Mouse (Mus musculus): ENCODE measurements at regions not wholly inside any gene's neighbourhood (a gene's known extent, or its start where the extent isn't known, plus 50 kb on each side); places are given as distances from the start of the nearest gene placed in this dataset.

- no peak for ATAC-seq
Observed at GRCm38 (mm10) chr9:23068101-23068791, 154.6 kb upstream of the Bmper start.

DNA sequence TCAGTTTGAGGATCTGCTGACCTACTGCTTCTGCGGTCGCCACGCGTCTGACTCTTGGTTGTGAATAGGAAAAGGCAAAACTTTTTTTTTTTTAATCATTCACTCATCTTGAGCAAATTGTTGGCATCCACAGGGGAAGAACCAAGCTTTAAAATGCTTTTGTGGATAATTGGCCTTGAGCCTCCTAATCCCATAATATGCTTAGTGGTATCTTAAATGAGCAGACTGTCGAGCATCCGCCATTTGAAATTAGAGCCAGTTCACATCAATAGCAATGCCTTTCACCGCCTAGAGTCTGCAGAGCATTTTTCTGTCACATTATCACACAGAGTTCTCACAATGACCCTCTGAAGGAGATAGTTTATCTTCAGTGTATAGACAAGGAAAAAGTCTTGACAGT, 153.7 kb upstream of the Bmper start:
- ATAC-seq: no peak

DNA sequence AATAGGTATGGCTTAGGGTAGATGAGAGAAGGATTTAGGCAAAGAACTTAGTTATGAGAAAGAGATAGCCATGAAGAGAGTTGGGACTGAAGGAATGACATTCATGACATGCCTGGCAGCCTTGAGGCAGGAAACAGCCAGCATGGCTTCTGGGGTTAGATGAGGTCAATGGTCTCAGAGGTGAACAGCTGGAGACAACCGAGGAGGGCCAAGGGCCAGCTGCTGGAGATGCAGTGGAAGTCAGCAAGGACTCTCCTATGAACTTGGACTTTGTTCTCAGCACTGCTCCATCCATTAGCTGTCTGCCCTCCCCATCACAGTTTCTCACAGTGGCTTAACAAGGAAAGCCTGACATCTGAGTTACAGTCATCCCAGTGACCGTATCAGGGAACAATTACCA, 151.9 kb upstream of the Bmper start:
- no peak for ATAC-seq

DNA sequence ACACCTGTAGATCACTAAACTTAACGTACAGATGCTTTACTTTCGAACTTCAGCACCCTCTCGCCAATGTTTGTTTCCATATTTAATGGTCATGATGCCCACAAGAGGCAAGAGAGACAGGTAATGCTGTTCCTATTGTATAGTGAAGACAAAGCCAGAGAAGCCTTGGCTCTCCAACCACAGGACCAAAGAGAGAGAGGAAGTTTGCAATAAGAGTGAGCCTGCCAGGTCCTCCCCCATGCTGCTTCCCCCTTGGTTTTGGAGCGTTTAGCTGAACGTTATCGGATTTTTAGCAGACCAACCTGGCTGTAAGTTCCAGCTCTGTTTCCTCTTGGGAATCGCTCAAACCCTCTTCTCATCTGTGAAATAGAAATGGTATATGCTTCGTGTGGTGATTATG, 150.1 kb upstream of the Bmper start:
- ATAC-seq: no peak

GRCm38 (mm10) chr9:23083562-23083961, 139.3 kb upstream of the Bmper start:
- ATAC-seq: no peak

- ATAC-seq: no peak
Observed at GRCm38 (mm10) chr9:23089339-23089738, 133.5 kb upstream of the Bmper start.

- ATAC-seq: no peak
Observed at GRCm38 (mm10) chr9:23097134-23097789, 125.6 kb upstream of the Bmper start.

DNA sequence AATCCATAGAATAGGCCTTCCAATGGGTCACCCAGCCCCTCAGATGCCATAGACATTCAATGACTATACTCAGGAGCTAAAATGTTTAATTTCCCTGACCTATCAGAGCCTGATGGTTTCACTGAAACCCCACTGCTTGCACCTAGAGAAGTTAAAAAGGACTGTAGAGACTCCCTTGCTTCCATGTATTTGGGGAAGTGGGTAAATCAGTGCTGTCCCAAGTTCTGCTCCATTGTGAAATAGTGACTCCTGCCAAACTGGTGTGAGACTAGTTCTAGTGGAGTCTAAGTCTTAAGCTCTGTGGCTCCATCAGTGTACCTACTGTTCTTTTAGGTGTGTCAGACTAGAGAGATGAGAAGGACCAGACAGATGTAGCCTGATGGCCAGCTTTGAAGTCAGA, 121.3 kb upstream of the Bmper start:
- ATAC-seq: no peak

DNA sequence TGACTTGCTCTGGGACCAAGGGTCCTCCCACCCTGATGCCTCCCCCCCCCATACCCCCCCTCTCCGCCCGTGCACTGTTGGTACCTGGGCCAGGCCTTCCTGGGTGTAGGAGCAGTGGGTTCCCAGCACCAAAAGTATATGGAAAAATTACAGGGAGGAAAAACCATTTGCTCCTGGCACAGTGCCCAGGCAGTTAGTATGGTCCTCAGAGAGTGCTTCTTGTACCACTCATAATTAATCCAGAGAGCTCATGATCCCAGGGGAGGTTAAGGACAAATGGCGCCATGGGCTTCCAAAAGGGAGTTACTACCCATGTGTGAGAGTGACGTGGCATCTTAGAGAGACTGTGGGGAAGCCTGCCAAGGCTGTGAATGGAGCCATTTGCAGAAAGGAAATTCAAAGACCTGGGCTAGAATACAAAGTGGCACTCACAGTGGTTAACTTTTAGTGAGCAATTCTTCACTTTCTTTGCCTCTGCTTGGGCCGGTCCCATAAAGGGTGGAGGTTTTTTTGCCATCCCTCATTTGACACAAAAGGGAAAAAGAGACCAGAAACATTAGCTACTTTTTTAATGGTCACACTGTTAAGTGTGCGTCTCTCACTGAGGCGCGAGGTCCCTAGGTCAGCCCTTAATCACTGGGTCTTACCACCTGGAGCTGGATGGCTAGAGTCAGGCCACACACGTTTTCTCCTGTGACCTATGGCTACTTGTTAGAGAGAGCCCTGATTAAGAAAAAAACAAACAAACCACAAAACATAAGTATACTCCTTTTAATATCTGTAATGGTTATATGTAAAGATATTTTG, 120.7 kb upstream of the Bmper start:
- no peak for ATAC-seq

- no peak for ATAC-seq
Observed at GRCm38 (mm10) chr9:23111500-23111899, 111.4 kb upstream of the Bmper start.

DNA sequence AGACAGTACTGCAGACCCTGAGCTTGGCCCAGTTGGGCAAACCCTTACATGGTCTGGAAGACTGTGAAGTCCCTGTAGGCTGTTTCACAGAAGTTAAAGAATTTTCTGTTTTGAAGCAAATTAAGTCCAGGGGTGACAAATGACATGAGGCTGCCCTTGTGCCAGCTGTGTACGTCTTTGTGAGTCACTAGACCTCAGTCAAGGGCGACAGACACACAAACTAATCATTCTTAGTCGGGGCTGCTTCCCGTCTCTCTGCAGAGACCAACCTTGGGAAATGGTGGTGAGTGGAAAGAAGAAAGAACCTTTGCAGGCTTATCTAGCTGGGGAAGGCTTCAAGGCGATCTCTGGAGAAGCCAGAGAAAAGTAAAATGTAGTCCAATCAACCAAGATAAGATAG, 107.8 kb upstream of the Bmper start:
- ATAC-seq: no peak

GRCm38 (mm10) chr9:23115540-23115939, 107.3 kb upstream of the Bmper start:
- ATAC-seq: no peak

- ATAC-seq: no peak
Observed at GRCm38 (mm10) chr9:23116311-23116710, 106.6 kb upstream of the Bmper start.

DNA sequence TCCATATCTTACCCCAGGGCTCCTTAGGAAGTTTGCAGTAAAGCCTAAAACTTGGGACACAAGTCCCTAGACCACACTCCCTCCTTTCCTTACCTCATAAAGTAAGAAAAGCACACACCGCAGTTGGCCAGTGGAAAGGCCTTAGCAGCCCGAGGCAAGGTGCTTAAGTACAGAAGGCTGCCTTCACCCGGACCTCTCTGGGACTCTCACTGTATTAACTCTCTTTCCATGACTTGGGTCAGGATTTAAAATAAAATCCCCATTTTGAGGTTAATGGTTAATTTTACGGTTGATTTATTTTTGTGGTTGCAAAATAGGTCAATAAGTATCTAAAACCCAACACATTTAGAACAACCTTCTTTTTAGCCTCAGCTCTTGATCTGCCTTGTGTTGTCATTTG, 103.1 kb upstream of the Bmper start:
- no peak for ATAC-seq

- ATAC-seq: no peak
Observed at GRCm38 (mm10) chr9:23120814-23121213, 102.1 kb upstream of the Bmper start.

- no peak for ATAC-seq
Observed at GRCm38 (mm10) chr9:23122524-23122923, 100.4 kb upstream of the Bmper start.

GRCm38 (mm10) chr9:23123452-23123851, 99.4 kb upstream of the Bmper start:
- no peak for ATAC-seq

DNA sequence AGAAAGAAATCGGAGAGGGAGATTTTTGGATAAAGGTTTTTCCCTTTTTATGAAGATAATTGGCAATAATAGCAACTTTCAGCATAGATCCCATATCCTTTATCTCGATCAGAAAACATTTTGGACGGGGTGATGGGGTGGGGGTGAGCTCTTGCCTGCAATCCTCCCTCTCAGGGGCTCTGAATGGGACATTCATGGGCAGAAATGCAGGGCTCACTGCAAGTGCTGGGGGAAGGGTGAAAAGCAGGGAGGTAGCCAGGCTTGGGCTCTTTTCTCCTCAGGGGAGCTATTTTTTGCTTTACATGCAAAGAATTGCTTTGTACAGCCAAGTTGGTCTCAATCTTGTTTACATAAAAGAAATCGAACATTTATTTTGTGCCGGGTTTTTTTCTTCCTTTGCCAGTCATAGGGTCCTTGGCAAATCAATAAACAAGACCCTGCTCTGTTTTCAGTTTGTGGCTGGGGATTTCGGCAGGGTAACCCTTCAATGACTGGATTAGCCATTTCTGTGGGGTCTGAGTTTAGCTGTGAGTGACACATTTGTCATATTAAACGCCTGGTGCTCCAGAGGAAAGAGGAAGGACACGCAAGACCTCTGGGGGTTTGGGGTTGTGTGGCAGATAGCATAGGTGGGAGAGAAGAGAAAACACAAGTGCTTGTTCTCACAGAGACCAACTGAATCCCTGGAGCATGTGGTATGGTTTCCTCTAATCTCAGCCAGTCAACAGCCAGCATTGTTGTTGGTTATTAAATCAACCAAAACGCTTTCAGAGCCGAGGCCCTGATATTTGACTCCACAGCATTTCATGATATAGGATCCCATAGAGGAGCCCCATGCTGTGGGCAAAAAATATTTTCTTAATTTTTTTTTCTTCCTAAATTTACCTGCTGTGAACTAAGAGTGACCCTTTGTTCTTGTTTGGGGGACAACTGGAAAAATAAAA, 96.8 kb upstream of the Bmper start:
- no peak for ATAC-seq

- ATAC-seq: no peak
Observed at GRCm38 (mm10) chr9:23127338-23128017, 95.4 kb upstream of the Bmper start.

DNA sequence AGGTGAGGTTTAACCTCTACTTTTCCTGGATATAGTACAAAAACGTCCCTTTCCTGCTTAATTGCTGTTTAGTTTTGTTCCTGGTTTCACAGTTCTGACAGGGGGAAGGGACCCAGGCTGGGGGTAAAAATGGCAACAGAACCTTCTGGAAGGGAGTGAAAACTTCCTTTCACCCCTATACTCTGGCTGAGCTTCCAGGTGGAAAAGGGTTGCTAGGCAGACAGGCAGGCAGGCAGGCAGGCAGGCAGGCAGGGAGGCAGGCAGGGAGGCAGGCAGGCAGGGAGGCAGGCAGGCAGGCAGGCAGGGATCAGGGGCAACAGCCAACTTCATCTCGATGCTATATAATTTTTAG, 94.9 kb upstream of the Bmper start:
- ATAC-seq: no peak

DNA sequence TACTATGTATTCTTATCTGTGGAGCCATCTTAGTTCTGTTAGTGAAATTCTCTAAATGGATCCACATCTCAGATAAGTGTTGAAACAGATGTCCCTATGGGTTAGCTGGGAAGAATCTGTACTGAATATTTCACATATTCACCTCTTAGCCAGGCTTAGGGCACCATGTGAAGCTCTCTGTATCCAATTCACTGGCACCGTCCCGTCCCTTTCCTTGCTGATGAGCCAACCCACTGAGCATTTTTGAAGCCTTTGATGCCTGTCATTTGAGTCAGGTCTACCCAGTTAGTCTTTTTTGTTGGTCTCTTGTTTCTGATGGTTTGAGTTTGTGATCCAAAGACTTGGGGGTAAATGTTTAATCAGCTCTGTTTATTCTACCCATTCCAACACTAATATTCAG, 88.9 kb upstream of the Bmper start:
- no peak for ATAC-seq

- ATAC-seq: no peak
Observed at GRCm38 (mm10) chr9:23134421-23135118, 88.3 kb upstream of the Bmper start.

Measured in activated CD4-positive, CD25-positive, alpha-beta regulatory T cell, adult 4 months (primary cell).